Mouse (Mus musculus) olfactory bulb, adult 2 months (tissue): ENCODE measurements around the gene Tgds.

Experiments
- CTCF ChIP-seq: fragments of 200-500 bp; IDR thresholded peaks from 2 replicates; pipeline ENCODE4 v1.5.1; 2012; ENCODE audit warnings: low read depth, mild to moderate bottlenecking, low read length, moderate library complexity; ENCODE audit not compliant: insufficient read depth
- POLR2A ChIP-seq: fragments of 200-500 bp; IDR thresholded peaks from 2 replicates; pipeline ENCODE4 v1.6.1; 2012; ENCODE audit warnings: mild to moderate bottlenecking, low read depth, low read length, moderate library complexity; ENCODE audit not compliant: insufficient read depth

GRCm38 (mm10) chr14:118168776-118169175 lies 36.2 kb upstream of the Tgds start:
- no peak for TF ChIP-seq CTCF
- no peak for TF ChIP-seq POLR2A
